Mouse (Mus musculus): ENCODE measurements around the gene Phlpp1.

Phlpp1 gene

GRCm38 (mm10) chr1:106199109-106199508, 27.6 kb downstream of the Phlpp1 start:
- WGBS, result 56% methylated on average over 4 of the region's 4 CpGs

- 7% methylated on average over 2 of the region's 2 CpGs for WGBS
Observed at GRCm38 (mm10) chr1:106199686-106200085, 28.1 kb downstream of the Phlpp1 start.

GRCm38 (mm10) chr1:106201025-106201424, 29.5 kb downstream of the Phlpp1 start:
- WGBS, result 88% methylated on average over 1 of the region's 1 CpGs

- 68% methylated on average over 4 of the region's 4 CpGs for WGBS
Observed at GRCm38 (mm10) chr1:106201929-106202328, 30.4 kb downstream of the Phlpp1 start.

GRCm38 (mm10) chr1:106203942-106204341, 32.4 kb downstream of the Phlpp1 start:
- 51% methylated on average over 3 of the region's 3 CpGs for WGBS

GRCm38 (mm10) chr1:106204350-106204749, 32.8 kb downstream of the Phlpp1 start:
- WGBS, result 34% methylated on average over 3 of the region's 3 CpGs

GRCm38 (mm10) chr1:106208581-106208980, 37.0 kb downstream of the Phlpp1 start:
- WGBS, result 72% methylated on average over 5 of the region's 5 CpGs

GRCm38 (mm10) chr1:106210461-106210860, 38.9 kb downstream of the Phlpp1 start:
- 62% methylated on average over 3 of the region's 3 CpGs for WGBS

- WGBS, result 80% methylated on average over 5 of the region's 5 CpGs
Observed at GRCm38 (mm10) chr1:106211146-106211545, 39.6 kb downstream of the Phlpp1 start.

- 64% methylated on average over 6 of the region's 6 CpGs for WGBS
Observed at GRCm38 (mm10) chr1:106220431-106220830, 48.9 kb downstream of the Phlpp1 start.

GRCm38 (mm10) chr1:106221371-106221770, 49.8 kb downstream of the Phlpp1 start:
- WGBS, result 79% methylated on average over 1 of the region's 1 CpGs

- WGBS, result 41% methylated on average over 2 of the region's 2 CpGs
Observed at GRCm38 (mm10) chr1:106221964-106222363, 50.4 kb downstream of the Phlpp1 start.

GRCm38 (mm10) chr1:106226613-106227012, 55.1 kb downstream of the Phlpp1 start:
- 61% methylated on average over 7 of the region's 7 CpGs for WGBS

- 63% methylated on average over 3 of the region's 3 CpGs for WGBS
Observed at GRCm38 (mm10) chr1:106230313-106230712, 58.8 kb downstream of the Phlpp1 start.

- 78% methylated on average over 5 of the region's 5 CpGs for WGBS
Observed at GRCm38 (mm10) chr1:106231345-106231744, 59.8 kb downstream of the Phlpp1 start.

GRCm38 (mm10) chr1:106231805-106232459, 60.4 kb downstream of the Phlpp1 start:
- 57% methylated on average over 3 of the region's 3 CpGs for WGBS

GRCm38 (mm10) chr1:106232460-106232850, 60.9 kb downstream of the Phlpp1 start:
- 58% methylated on average over 4 of the region's 4 CpGs for WGBS

- WGBS, result 30% methylated on average over 7 of the region's 7 CpGs
Observed at GRCm38 (mm10) chr1:106240116-106240685, 68.6 kb downstream of the Phlpp1 start.

GRCm38 (mm10) chr1:106241059-106241458, 69.5 kb downstream of the Phlpp1 start:
- WGBS, result 62% methylated on average over 1 of the region's 1 CpGs

GRCm38 (mm10) chr1:106242129-106242528, 70.6 kb downstream of the Phlpp1 start:
- 1% methylated on average over 2 of the region's 2 CpGs for WGBS

- WGBS, result 80% methylated on average over 1 of the region's 1 CpGs
Observed at GRCm38 (mm10) chr1:106243371-106243770, 71.8 kb downstream of the Phlpp1 start.

GRCm38 (mm10) chr1:106244245-106244644, 72.7 kb downstream of the Phlpp1 start:
- WGBS, result 81% methylated on average over 3 of the region's 3 CpGs

GRCm38 (mm10) chr1:106254047-106254446, 82.5 kb downstream of the Phlpp1 start:
- 82% methylated on average over 1 of the region's 1 CpGs for WGBS

- 59% methylated on average over 1 of the region's 1 CpGs for WGBS
Observed at GRCm38 (mm10) chr1:106257176-106257575, 85.6 kb downstream of the Phlpp1 start.

Data from cerebral cortex, adult 2 months (tissue).